Mouse (Mus musculus): Measurements from ENCODE around the gene Olfr25. TPM values are rescaled to one million over a fixed set of nuclear protein-coding genes. Genes with fewer than 3 reads are reported as not detected.

Olfr25 gene
- polyA plus RNA-seq (2014; fragmentation: Illumina TruSeq; extraction: RNeasy Lipid Tissue Mini Kit (QIAGEN cat#74804); ENCODE audit: low read depth, low replicate concordance) = 0.80 TPM

DNA sequence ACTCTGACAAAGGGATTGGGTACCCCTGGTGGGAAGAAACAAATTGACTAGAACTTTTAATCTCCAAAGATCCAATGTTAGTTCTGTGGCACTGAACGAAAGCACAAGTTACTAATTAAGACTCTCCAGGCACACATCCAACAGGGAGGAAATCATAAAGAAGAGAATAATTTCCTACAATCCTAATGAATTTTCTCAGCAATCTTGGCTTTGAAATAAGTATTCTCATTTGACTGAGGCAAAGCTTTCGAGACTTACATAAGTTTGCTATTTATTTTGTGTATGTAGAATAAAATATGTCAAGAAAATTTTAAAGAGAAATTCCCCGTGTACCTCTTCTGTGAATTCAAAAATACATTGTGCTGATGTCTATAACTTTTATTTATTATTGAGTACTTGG lies at the start of gene Olfr25:
Gene Olfr25 (plus strand): TSS at position 301 of the 400 bp plus-strand sequence.

DNA sequence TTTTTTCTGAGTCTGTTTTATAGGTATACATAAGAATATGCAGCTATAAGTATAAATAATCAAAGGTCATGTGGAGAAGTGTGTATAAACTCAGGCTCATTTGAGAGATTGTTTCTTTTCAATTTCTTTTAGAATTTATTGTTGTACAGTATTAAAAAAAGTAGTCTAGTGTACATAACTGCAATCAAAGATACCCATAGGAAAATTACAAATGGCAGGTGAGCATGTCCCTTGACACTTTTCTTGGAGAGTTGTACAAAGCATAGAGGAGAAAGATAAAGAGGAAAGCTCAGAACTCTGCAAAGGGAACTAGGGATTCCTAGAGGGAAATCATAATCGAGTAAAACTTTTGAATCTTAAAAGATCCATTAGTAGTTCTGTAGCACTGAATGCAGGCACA lies 38.1 kb upstream of the Olfr25 start, which contains the start of gene Olfr896-ps1:
Gene Olfr896-ps1 (plus strand): TSS at position 301 of the 400 bp plus-strand sequence.

DNA sequence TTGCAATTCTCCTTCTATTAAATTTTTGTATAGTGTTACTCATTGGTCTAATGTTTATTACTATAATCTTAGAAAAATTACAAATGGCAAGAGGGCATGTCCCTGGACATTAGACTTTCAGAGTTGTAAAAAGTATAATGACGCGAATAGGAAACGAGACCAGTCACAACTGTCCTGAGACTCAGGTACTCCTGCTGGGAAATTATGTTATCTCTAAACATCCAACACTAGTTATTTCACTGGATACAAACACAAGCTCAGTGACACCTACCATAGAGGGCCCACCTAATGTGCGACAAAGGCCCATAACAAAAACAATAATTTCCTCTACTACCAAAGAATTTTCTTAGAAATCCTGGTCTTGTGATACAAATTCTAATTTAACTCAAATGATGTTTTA lies 19.3 kb downstream of the Olfr25 start, which contains the start of gene Olfr898:
Gene Olfr898 (plus strand): TSS at position 301 of the 400 bp plus-strand sequence.

DNA sequence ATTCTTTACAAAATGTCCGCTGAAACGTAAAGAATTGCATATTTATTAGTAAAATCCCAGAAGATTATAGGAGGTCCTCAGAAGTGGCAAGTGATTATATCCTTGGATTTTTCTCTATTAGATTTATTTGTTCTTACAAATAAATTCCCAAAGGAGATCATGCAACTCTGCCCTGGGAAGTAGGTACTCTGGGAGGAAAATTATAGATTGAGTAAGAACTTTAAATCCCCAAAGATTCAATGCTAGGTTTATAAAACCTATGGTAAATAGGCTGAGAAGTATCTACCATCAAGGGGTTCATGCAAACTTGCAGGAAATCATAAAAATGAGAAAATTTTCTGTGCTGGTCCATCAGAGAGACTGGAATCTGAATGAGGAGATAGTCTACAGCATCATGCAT lies 37.7 kb downstream of the Olfr25 start, which contains the start of gene Olfr250:
Gene Olfr250 (plus strand): TSS at position 301 of the 400 bp plus-strand sequence.

DNA sequence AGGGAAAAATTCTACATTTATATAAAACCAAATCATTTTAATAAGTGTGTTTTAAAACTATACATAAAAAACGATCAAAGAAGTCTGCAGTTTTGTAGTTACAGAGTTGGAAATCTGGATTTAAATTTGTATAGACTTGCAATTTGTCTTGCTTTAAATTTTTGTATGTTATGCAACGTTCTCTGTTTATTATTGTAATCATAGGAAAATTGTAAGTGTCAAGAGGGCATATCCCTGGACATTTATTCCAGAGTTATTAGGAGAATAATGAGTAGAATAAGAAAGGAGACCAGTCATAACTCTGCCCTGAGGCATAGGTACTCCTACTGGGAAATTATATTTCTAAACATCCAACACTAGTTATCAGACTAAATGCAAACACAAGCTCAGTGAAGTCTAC lies 47.9 kb downstream of the Olfr25 start, which contains the start of gene Olfr251:
Gene Olfr251 (plus strand): TSS at position 301 of the 400 bp plus-strand sequence.

Other genes starting within 250 kb of the Olfr25 start
- gene Olfr887, start 245.0 kb upstream of the Olfr25 start, polyA plus RNA-seq (2014; fragmentation: Illumina TruSeq; extraction: RNeasy Lipid Tissue Mini Kit (QIAGEN cat#74804); ENCODE audit: low read depth, low replicate concordance) = 0.03 TPM
- not detected for gene Olfr888, start 220.9 kb upstream of the Olfr25 start, polyA plus RNA-seq (2014; fragmentation: Illumina TruSeq; extraction: RNeasy Lipid Tissue Mini Kit (QIAGEN cat#74804); ENCODE audit: low read depth, low replicate concordance)
- not detected for gene Olfr889, start 213.9 kb upstream of the Olfr25 start, polyA plus RNA-seq (2014; fragmentation: Illumina TruSeq; extraction: RNeasy Lipid Tissue Mini Kit (QIAGEN cat#74804); ENCODE audit: low read depth, low replicate concordance)
- not detected for gene Olfr890, start 186.5 kb upstream of the Olfr25 start, polyA plus RNA-seq (2014; fragmentation: Illumina TruSeq; extraction: RNeasy Lipid Tissue Mini Kit (QIAGEN cat#74804); ENCODE audit: low read depth, low replicate concordance)
- gene Olfr891, start 148.2 kb upstream of the Olfr25 start, polyA plus RNA-seq (2014; fragmentation: Illumina TruSeq; extraction: RNeasy Lipid Tissue Mini Kit (QIAGEN cat#74804); ENCODE audit: low read depth, low replicate concordance) = not detected
- gene Olfr893, start 120.7 kb upstream of the Olfr25 start, polyA plus RNA-seq (2014; fragmentation: Illumina TruSeq; extraction: RNeasy Lipid Tissue Mini Kit (QIAGEN cat#74804); ENCODE audit: low read depth, low replicate concordance) = not detected
- gene Olfr894, start 111.0 kb upstream of the Olfr25 start, polyA plus RNA-seq (2014; fragmentation: Illumina TruSeq; extraction: RNeasy Lipid Tissue Mini Kit (QIAGEN cat#74804); ENCODE audit: low read depth, low replicate concordance) = not detected
- gene Olfr143, start 76.3 kb upstream of the Olfr25 start, polyA plus RNA-seq (2014; fragmentation: Illumina TruSeq; extraction: RNeasy Lipid Tissue Mini Kit (QIAGEN cat#74804); ENCODE audit: low read depth, low replicate concordance) = not detected
- not detected for gene Olfr895, start 61.2 kb upstream of the Olfr25 start, polyA plus RNA-seq (2014; fragmentation: Illumina TruSeq; extraction: RNeasy Lipid Tissue Mini Kit (QIAGEN cat#74804); ENCODE audit: low read depth, low replicate concordance)
- 1.8 TPM for gene Olfr896-ps1, start 38.0 kb upstream of the Olfr25 start, polyA plus RNA-seq (2014; fragmentation: Illumina TruSeq; extraction: RNeasy Lipid Tissue Mini Kit (QIAGEN cat#74804); ENCODE audit: low read depth, low replicate concordance)
- gene Olfr898, start 19.4 kb downstream of the Olfr25 start, polyA plus RNA-seq (2014; fragmentation: Illumina TruSeq; extraction: RNeasy Lipid Tissue Mini Kit (QIAGEN cat#74804); ENCODE audit: low read depth, low replicate concordance) = 0.17 TPM
- gene Olfr250, start 37.8 kb downstream of the Olfr25 start, polyA plus RNA-seq (2014; fragmentation: Illumina TruSeq; extraction: RNeasy Lipid Tissue Mini Kit (QIAGEN cat#74804); ENCODE audit: low read depth, low replicate concordance) = not detected
- not detected for gene Olfr251, start 48.0 kb downstream of the Olfr25 start, polyA plus RNA-seq (2014; fragmentation: Illumina TruSeq; extraction: RNeasy Lipid Tissue Mini Kit (QIAGEN cat#74804); ENCODE audit: low read depth, low replicate concordance)
- gene Olfr147, start 72.6 kb downstream of the Olfr25 start, polyA plus RNA-seq (2014; fragmentation: Illumina TruSeq; extraction: RNeasy Lipid Tissue Mini Kit (QIAGEN cat#74804); ENCODE audit: low read depth, low replicate concordance) = not detected
- not detected for gene Olfr901, start 100.4 kb downstream of the Olfr25 start, polyA plus RNA-seq (2014; fragmentation: Illumina TruSeq; extraction: RNeasy Lipid Tissue Mini Kit (QIAGEN cat#74804); ENCODE audit: low read depth, low replicate concordance)
- not detected for gene Olfr902, start 118.6 kb downstream of the Olfr25 start, polyA plus RNA-seq (2014; fragmentation: Illumina TruSeq; extraction: RNeasy Lipid Tissue Mini Kit (QIAGEN cat#74804); ENCODE audit: low read depth, low replicate concordance)
- gene Olfr904, start 134.1 kb downstream of the Olfr25 start, polyA plus RNA-seq (2014; fragmentation: Illumina TruSeq; extraction: RNeasy Lipid Tissue Mini Kit (QIAGEN cat#74804); ENCODE audit: low read depth, low replicate concordance) = not detected
- gene Olfr905, start 142.0 kb downstream of the Olfr25 start, polyA plus RNA-seq (2014; fragmentation: Illumina TruSeq; extraction: RNeasy Lipid Tissue Mini Kit (QIAGEN cat#74804); ENCODE audit: low read depth, low replicate concordance) = not detected
- 0.15 TPM for gene Olfr906, start 158.0 kb downstream of the Olfr25 start, polyA plus RNA-seq (2014; fragmentation: Illumina TruSeq; extraction: RNeasy Lipid Tissue Mini Kit (QIAGEN cat#74804); ENCODE audit: low read depth, low replicate concordance)
- gene Olfr907, start 166.7 kb downstream of the Olfr25 start, polyA plus RNA-seq (2014; fragmentation: Illumina TruSeq; extraction: RNeasy Lipid Tissue Mini Kit (QIAGEN cat#74804); ENCODE audit: low read depth, low replicate concordance) = not detected
- not detected for gene Olfr911-ps1, start 192.5 kb downstream of the Olfr25 start, polyA plus RNA-seq (2014; fragmentation: Illumina TruSeq; extraction: RNeasy Lipid Tissue Mini Kit (QIAGEN cat#74804); ENCODE audit: low read depth, low replicate concordance)
- gene Olfr910, start 208.8 kb downstream of the Olfr25 start, polyA plus RNA-seq (2014; fragmentation: Illumina TruSeq; extraction: RNeasy Lipid Tissue Mini Kit (QIAGEN cat#74804); ENCODE audit: low read depth, low replicate concordance) = not detected